Mouse (Mus musculus): Measurements from ENCODE around the gene Cntnap5b.
"Not testable (repeated sequence)": the region's sequence is repeated elsewhere in the genome, so short reads cannot be mapped to it uniquely, and the experiment has no call there.

Gene Cntnap5b

GRCm38 (mm10) chr1:99772614-99773013 lies at the start of gene Cntnap5b:
Gene Cntnap5b (plus strand): TSS chr1:99772765.
- DNase-seq: no peak

GRCm38 (mm10) chr1:99759996-99760395 lies 12.6 kb upstream of the Cntnap5b start:
- DNase-seq: no peak

GRCm38 (mm10) chr1:99772183-99772582 lies 382 bp upstream of the Cntnap5b start:
- no peak for DNase-seq

GRCm38 (mm10) chr1:99774144-99774543 lies 1.6 kb downstream of the Cntnap5b start:
- DNase-seq: no peak

- DNase-seq: no peak
Measured at GRCm38 (mm10) chr1:99813334-99814110, 41.0 kb downstream of the Cntnap5b start.

GRCm38 (mm10) chr1:99872344-99872743 lies 99.8 kb downstream of the Cntnap5b start:
- no peak for DNase-seq

- DNase-seq: no peak
Measured at GRCm38 (mm10) chr1:99907774-99908173, 135.2 kb downstream of the Cntnap5b start.

- no peak for DNase-seq
Measured at GRCm38 (mm10) chr1:99943515-99943914, 170.9 kb downstream of the Cntnap5b start.

- no peak for DNase-seq
Measured at GRCm38 (mm10) chr1:99959428-99959987, 186.9 kb downstream of the Cntnap5b start.

GRCm38 (mm10) chr1:99967300-99968089 lies 194.9 kb downstream of the Cntnap5b start:
- no peak for DNase-seq

- no peak for DNase-seq
Measured at GRCm38 (mm10) chr1:99970184-99971086, 197.9 kb downstream of the Cntnap5b start.

GRCm38 (mm10) chr1:100001226-100001625 lies 228.7 kb downstream of the Cntnap5b start:
- DNase-seq: not testable (repeated sequence)

GRCm38 (mm10) chr1:100006021-100006745 lies 233.6 kb downstream of the Cntnap5b start:
- DNase-seq: no peak

- no peak for DNase-seq
Measured at GRCm38 (mm10) chr1:100041808-100042207, 269.2 kb downstream of the Cntnap5b start.

GRCm38 (mm10) chr1:100079812-100080211 lies 307.2 kb downstream of the Cntnap5b start:
- no peak for DNase-seq

- DNase-seq: no peak
Measured at GRCm38 (mm10) chr1:100100516-100100915, 328.0 kb downstream of the Cntnap5b start.

- DNase-seq: no peak
Measured at GRCm38 (mm10) chr1:100101017-100101416, 328.5 kb downstream of the Cntnap5b start.

- DNase-seq: no peak
Measured at GRCm38 (mm10) chr1:100104343-100104742, 331.8 kb downstream of the Cntnap5b start.

GRCm38 (mm10) chr1:100122410-100122935 lies 349.9 kb downstream of the Cntnap5b start:
- DNase-seq: no peak

- no peak for DNase-seq
Measured at GRCm38 (mm10) chr1:100163588-100164357, 391.2 kb downstream of the Cntnap5b start.

- DNase-seq: no peak
Measured at GRCm38 (mm10) chr1:100171566-100171965, 399.0 kb downstream of the Cntnap5b start.

Data from thymus, postnatal 14 days (tissue).